Mouse (Mus musculus) liver, embryonic 14.5 days (tissue): ENCODE results near the gene Slc25a45.

ENCODE experiments used
- CTCF ChIP-seq: IDR thresholded peaks from 2 replicates; pipeline ENCODE4 v1.5.1; 2016; ENCODE audit warnings: antibody characterized with exemption, low read depth, control low read depth
- EP300 ChIP-seq: IDR thresholded peaks from 2 replicates; pipeline ENCODE4 v1.6.1; 2016; ENCODE audit warnings: antibody characterized with exemption, low read depth

DNA sequence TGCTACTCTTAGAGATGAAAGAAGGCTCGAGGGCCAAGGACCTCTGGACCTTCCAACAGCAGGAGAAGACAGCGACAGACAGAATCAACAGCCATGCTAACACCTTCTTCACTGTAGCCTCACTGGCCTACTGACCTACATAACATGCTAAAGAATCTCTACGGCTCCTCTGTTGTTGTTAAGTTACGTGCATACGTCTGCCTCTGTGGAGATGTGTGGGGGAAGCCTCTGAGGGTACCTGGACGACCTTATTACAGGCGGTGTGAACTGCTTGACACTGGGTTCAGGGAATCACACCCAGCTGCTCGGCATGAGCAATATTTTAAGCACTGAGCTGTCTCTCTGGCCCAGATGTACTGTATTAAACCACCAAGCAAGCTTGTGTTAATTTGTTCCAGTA is 49.9 kb downstream of the Slc25a45 start:
- TF ChIP-seq CTCF = no peak
- no peak for TF ChIP-seq EP300
